Mouse (Mus musculus): ENCODE data around the gene Ftl1. TPM values are rescaled to one million over a fixed set of nuclear protein-coding genes. Genes with fewer than 3 reads are reported as not detected.
"Not testable (repeated sequence)": the region's sequence is repeated elsewhere in the genome, so short reads cannot be mapped to it uniquely, and the experiment has no call there.

Ftl1 gene
- polyA plus RNA-seq, 1 experiment: 2,491 TPM

DNA sequence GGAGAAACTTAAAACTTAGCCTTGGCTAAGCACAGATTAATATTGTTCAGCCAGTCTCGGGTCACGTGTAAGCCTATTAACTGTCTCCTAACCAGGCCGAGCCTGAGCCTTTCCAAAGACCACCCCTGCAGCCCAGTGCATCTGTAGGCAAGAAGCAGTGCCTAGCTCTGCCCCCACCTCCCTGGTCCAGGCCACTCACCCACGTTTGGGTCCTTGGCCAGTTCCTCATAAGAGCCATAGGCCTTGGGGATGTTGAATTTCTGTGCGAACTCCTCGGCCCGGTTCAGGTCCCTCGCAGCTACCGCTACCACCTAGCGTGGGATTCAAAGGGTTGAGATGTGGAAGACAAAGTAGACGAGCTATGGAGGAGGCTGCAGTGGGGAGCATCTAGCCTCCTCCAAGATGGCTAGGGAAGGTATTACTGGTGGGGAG lies 28.2 kb upstream of the Ftl1 start:
- 90% methylated on average over 11 of the region's 11 CpGs for WGBS
- H3K4me3 ChIP-seq (ENCODE audit: control insufficient read depth, insufficient read depth, low read length): no peak overlapping the region

DNA sequence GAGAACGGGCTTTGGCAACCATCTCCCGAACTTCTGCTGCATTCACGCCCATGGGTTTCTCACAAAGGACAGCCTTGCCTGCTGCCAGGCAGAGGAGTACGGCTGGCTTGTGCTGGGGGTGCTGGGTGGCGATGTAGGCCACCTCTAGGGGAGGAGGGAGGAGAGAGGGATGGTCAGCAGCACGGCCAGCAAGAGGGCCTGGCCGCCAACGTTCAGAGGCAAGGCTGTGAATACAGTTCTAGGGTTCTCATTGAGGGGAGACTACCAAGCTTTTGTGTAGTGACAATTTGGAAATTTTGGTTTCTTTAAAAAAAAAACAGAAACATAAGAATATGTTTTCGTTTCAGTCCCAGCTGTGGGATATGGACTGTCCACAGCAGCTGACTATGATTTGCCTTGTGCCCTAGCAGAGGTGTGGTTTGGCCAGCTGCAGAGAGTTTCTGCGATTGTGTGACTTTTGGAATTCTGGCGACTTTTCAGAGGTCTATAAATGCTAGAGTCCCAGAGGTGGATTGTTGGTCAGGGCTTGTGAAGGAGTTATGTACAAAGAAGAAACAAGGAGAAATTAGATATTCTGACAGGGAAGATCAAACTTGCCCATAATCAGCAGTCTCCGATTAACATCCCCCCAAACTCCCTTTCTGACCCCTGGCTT lies 27.2 kb upstream of the Ftl1 start, which contains the start of gene Gm45808:
TSS of gene Gm45808 (minus strand) at position 51 of the 655 bp plus-strand sequence.
- Histone ChIP-seq H3K36me3 (ENCODE audit: control insufficient read depth, insufficient read depth, low read length) (no peaks in the 10 kb centered on the region), H3K27me3 (ENCODE audit: control insufficient read depth, insufficient read depth, low read length) (no peaks in the 10 kb centered on the region), H3K4me1 (replicated peaks; ENCODE audit: control insufficient read depth, insufficient read depth, low read length) (peaks cover 10% of the 10 kb centered on the region), H3K27ac (ENCODE audit: control insufficient read depth, insufficient read depth, low read length) (no peak within 1 kb of the TSS), H3K4me3 (ENCODE audit: control insufficient read depth, insufficient read depth, low read length) (no peak within 1 kb of the TSS)
- DNase-seq: no peak
- WGBS: 91% methylated on average over 12 of the region's 12 CpGs
- TF ChIP-seq CTCF (IDR thresholded peaks at IDR 0.05; ENCODE audit: borderline replicate concordance, control insufficient read depth, extremely low read depth, insufficient read depth, low read length, poor library complexity) (no peak), POLR2A (IDR thresholded peaks at IDR 0.05; ENCODE audit: control insufficient read depth, extremely low read depth, insufficient read depth, low read length, poor library complexity) (no peak)

More for the DNA sequence above, 28.2 kb upstream of the Ftl1 start:
- peaks cover 10% of the 10 kb centered on the region for H3K4me1 ChIP-seq (replicated peaks; ENCODE audit: control insufficient read depth, insufficient read depth, low read length)
- no peaks in the 10 kb centered on the region for H3K36me3 ChIP-seq (ENCODE audit: control insufficient read depth, insufficient read depth, low read length)
- no peak overlapping the region for H3K27ac ChIP-seq (ENCODE audit: control insufficient read depth, insufficient read depth, low read length)
- H3K27me3 ChIP-seq (ENCODE audit: control insufficient read depth, insufficient read depth, low read length): no peaks in the 10 kb centered on the region
- DNase-seq: no peak
- no peak for TF ChIP-seq POLR2A (IDR thresholded peaks at IDR 0.05; ENCODE audit: control insufficient read depth, extremely low read depth, insufficient read depth, low read length, poor library complexity)
- no peak for TF ChIP-seq CTCF (IDR thresholded peaks at IDR 0.05; ENCODE audit: borderline replicate concordance, control insufficient read depth, extremely low read depth, insufficient read depth, low read length, poor library complexity)

DNA sequence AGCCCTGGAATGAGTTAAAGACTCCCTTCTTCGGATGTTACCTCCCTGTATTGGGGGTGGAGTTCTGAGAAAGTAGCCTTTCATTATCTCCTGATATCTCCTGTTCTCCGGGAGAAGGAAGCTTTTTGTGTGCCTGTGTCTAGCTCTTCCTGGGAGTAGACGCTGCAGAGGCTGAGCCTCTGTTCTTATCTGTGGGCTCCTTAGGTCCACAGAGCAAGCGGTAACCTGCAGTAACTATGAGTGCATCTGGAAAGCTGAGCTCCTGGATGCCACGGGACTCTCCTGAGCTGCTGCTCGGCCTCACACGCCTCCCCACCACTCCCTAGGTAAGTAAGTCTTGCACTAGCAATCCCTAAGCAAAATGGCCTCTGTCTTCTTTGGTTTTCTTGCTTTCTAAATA lies 26.5 kb upstream of the Ftl1 start:
- no peaks in the 10 kb centered on the region for H3K27me3 ChIP-seq (ENCODE audit: control insufficient read depth, insufficient read depth, low read length)
- DNase-seq: no peak
- H3K4me3 ChIP-seq (ENCODE audit: control insufficient read depth, insufficient read depth, low read length): no peak overlapping the region
- WGBS: 87% methylated on average over 7 of the region's 7 CpGs
- TF ChIP-seq CTCF (IDR thresholded peaks at IDR 0.05; ENCODE audit: borderline replicate concordance, control insufficient read depth, extremely low read depth, insufficient read depth, low read length, poor library complexity) (no peak), POLR2A (IDR thresholded peaks at IDR 0.05; ENCODE audit: control insufficient read depth, extremely low read depth, insufficient read depth, low read length, poor library complexity) (no peak)
- peaks cover 8% of the 10 kb centered on the region for H3K4me1 ChIP-seq (replicated peaks; ENCODE audit: control insufficient read depth, insufficient read depth, low read length)
- H3K27ac ChIP-seq (ENCODE audit: control insufficient read depth, insufficient read depth, low read length): no peak overlapping the region
- no peaks in the 10 kb centered on the region for H3K36me3 ChIP-seq (ENCODE audit: control insufficient read depth, insufficient read depth, low read length)

DNA sequence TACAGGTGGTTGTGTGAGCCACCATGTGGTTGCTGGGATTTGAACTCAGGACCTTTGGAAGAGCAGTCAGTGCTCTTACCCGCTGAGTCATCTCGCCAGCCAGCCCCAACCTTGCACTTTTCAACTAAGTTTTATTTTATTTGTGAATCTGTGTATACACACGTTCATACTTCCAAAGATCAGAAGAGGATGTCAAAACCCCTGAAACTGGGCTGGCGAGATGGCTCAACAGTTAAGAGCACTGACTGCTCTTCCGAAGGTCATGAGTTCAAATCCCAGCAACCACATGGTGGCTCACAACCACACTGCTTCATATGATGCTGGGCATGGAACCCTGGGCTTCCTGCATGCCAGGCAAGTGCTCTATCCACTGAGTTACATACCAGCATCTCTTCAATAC lies 25.3 kb upstream of the Ftl1 start:
- not testable (repeated sequence) for H3K36me3 ChIP-seq (ENCODE audit: control insufficient read depth, insufficient read depth, low read length); H3K4me3 ChIP-seq (ENCODE audit: control insufficient read depth, insufficient read depth, low read length); H3K27me3 ChIP-seq (ENCODE audit: control insufficient read depth, insufficient read depth, low read length); H3K27ac ChIP-seq (ENCODE audit: control insufficient read depth, insufficient read depth, low read length); H3K4me1 ChIP-seq (replicated peaks; ENCODE audit: control insufficient read depth, insufficient read depth, low read length); DNase-seq
- 94% methylated on average over 5 of the region's 5 CpGs for WGBS

DNA sequence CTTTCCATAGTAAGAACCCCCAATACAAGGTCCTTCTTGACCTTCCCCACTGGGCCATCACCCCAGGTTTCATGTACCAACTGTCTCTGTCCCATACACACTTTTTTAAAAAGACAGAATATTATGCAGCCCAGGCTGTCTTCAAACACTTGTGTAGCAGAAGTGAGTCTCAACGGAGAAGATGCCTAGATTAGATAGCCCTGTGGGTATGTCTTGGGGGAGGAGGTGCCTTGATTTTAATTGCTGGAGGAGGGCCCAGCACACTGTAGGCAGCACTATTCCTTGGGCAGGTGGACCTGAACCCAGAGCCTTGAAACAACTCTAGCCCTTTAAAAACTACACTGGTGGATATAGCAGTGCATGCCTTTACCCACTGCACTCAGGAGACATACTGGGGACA lies 22.5 kb upstream of the Ftl1 start:
- Histone ChIP-seq H3K4me1 (replicated peaks; ENCODE audit: control insufficient read depth, insufficient read depth, low read length) (no peaks in the 10 kb centered on the region), H3K27me3 (ENCODE audit: control insufficient read depth, insufficient read depth, low read length) (no peaks in the 10 kb centered on the region), H3K4me3 (ENCODE audit: control insufficient read depth, insufficient read depth, low read length) (no peak overlapping the region), H3K36me3 (ENCODE audit: control insufficient read depth, insufficient read depth, low read length) (no peaks in the 10 kb centered on the region), H3K27ac (ENCODE audit: control insufficient read depth, insufficient read depth, low read length) (no peak overlapping the region)
- no peak for DNase-seq
- WGBS: 76% methylated on average over 1 of the region's 1 CpGs
- TF ChIP-seq CTCF (IDR thresholded peaks at IDR 0.05; ENCODE audit: borderline replicate concordance, control insufficient read depth, extremely low read depth, insufficient read depth, low read length, poor library complexity) (no peak), POLR2A (IDR thresholded peaks at IDR 0.05; ENCODE audit: control insufficient read depth, extremely low read depth, insufficient read depth, low read length, poor library complexity) (no peak)

DNA sequence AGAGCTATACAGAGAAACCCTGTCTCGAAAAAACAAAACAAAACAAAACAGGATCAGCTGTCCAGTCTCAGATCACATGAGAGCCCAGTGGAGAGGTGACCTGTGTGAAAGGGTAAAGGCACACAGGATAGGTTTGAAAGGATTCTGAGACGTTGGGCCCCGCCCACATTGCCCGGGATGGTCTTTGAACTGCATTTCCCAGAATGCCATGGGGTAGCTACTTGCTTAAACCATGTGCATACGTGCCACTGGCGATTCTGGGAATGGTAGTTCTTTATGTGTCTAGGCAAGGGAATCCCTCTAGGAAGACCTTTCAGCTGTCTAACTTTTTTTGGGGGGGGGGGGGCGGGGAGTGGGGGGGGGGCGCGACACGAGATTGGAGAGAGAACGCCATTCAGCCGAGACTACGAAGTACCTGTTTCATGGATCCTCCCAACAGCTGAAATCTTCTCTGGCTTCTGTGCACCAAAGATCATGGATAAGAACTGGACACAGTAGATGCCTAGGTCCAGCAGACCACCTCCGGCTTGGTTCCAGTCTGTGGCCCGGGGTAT lies 21.8 kb upstream of the Ftl1 start, which contains the start of gene Tulp2:
TSS of gene Tulp2 (plus strand) at position 504 of the 554 bp plus-strand sequence.
- 63% methylated on average over 15 of the region's 15 CpGs for WGBS
- no peak within 1 kb of the TSS for H3K4me3 ChIP-seq (ENCODE audit: control insufficient read depth, insufficient read depth, low read length)
- H3K36me3 ChIP-seq (ENCODE audit: control insufficient read depth, insufficient read depth, low read length): no peaks in the 10 kb centered on the region
- no peaks in the 10 kb centered on the region for H3K4me1 ChIP-seq (replicated peaks; ENCODE audit: control insufficient read depth, insufficient read depth, low read length)
- H3K27me3 ChIP-seq (ENCODE audit: control insufficient read depth, insufficient read depth, low read length): no peaks in the 10 kb centered on the region
- no peak for TF ChIP-seq CTCF (IDR thresholded peaks at IDR 0.05; ENCODE audit: borderline replicate concordance, control insufficient read depth, extremely low read depth, insufficient read depth, low read length, poor library complexity)
- TF ChIP-seq POLR2A (IDR thresholded peaks at IDR 0.05; ENCODE audit: control insufficient read depth, extremely low read depth, insufficient read depth, low read length, poor library complexity): no peak
- peak; percentile 74 for DNase-seq
- H3K27ac ChIP-seq (ENCODE audit: control insufficient read depth, insufficient read depth, low read length): no peak within 1 kb of the TSS

DNA sequence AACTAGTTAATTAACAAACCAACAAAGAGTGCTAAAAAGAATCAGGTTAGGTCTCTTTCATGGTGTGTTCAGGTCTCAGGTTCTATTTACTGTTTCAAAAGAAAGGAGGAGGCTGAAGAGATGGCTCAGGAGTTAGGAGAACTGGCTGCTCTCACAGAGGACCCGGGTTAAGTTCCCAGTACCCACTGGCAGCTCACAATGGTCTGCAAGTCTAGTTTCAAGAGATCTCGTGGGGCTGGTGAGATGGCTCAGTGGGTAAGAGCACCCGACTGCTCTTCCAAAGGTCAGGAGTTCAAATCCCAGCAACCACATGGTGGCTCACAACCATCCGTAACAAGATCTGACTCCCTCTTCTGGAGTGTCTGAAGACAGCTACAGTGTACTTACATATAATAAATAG lies 20.6 kb upstream of the Ftl1 start:
- H3K27me3 ChIP-seq (ENCODE audit: control insufficient read depth, insufficient read depth, low read length); DNase-seq; H3K27ac ChIP-seq (ENCODE audit: control insufficient read depth, insufficient read depth, low read length); H3K36me3 ChIP-seq (ENCODE audit: control insufficient read depth, insufficient read depth, low read length); H3K4me3 ChIP-seq (ENCODE audit: control insufficient read depth, insufficient read depth, low read length); H3K4me1 ChIP-seq (replicated peaks; ENCODE audit: control insufficient read depth, insufficient read depth, low read length): not testable (repeated sequence)
- WGBS: 87% methylated on average over 4 of the region's 4 CpGs
